Mouse (Mus musculus) frontal cortex, postnatal 25 days (tissue): Measurements from ENCODE around the gene Frmpd1.

Experiments used
- DNase-seq, 2 experiments: peaks; one replicate each; pipeline ENCODE4 v3.0.0; 2022; ENCODE audit warnings: low spot score in 2 of 2

The Frmpd1 gene

GRCm38 (mm10) chr4:45331139-45331538 lies 146.5 kb downstream of the Frmpd1 start:
- no peak for DNase-seq

DNA sequence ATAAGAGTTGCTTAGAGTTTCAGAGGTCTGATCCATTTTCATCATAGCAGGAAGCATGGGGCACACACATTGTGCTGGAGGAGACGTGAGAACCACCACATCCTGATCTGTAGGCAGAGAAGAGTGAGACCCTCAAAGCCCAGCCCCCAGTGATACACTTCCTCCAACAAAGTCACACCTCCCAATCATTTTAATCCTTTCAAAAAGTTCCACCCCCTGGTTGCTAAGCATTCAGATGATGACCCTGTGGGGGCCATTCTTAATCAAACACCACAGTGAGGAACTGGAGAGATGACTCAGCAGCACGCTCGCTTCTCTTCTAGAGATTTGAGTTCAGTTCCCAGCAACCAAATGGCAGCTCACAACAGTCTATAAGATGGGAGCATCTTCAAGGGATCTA lies 147.8 kb downstream of the Frmpd1 start:
- no peak for DNase-seq
